Mouse (Mus musculus) urinary bladder, postnatal 14 days (tissue): ENCODE measurements at regions not wholly inside any gene's neighbourhood (a gene's known extent, or its start where the extent isn't known, plus 50 kb on each side); places are given as distances from the start of the nearest gene placed in this dataset.

Source experiments
- DNase-seq: peaks from one replicate; pipeline ENCODE4 v3.0.0; 2021; ENCODE audit warnings: low spot score

- no peak for DNase-seq
Measured at GRCm38 (mm10) chr10:97250167-97250566, 229.2 kb upstream of the Dcn start.

- no peak for DNase-seq
Measured at GRCm38 (mm10) chr10:97265959-97266517, 213.4 kb upstream of the Dcn start.

- DNase-seq = no peak
Measured at GRCm38 (mm10) chr10:97282416-97282815, 197.0 kb upstream of the Dcn start.

DNA sequence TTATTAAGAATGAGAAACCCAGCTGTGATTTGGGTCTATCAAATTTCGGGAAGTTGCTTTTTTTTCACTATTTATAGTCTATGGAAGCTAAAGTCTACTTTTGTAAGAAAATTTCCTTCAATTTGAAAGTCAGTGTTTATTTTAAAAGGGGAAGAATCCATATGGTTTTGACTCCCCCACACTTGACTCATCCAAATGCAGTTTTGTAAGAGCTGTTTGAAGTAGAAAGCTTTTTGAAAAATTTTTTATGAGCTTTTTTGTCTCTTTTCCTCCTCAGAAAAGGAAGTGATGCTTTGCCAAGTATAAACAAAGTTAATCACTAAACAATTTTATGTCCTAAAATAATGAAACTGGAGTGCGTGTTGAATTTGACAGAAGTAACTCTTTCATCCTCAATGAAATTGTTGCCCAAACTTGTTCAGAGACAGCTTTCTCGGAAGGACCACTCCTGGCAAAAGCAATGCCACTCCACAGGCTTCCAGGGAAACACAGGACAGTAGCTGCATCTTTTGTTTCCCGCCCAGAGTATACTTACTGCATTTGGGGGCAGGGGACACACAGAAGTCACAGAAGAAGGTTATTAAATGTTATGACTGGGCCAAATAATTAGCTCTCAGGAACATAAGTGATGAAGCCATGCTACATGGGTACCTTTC lies 196.4 kb upstream of the Dcn start:
- no peak for DNase-seq

DNA sequence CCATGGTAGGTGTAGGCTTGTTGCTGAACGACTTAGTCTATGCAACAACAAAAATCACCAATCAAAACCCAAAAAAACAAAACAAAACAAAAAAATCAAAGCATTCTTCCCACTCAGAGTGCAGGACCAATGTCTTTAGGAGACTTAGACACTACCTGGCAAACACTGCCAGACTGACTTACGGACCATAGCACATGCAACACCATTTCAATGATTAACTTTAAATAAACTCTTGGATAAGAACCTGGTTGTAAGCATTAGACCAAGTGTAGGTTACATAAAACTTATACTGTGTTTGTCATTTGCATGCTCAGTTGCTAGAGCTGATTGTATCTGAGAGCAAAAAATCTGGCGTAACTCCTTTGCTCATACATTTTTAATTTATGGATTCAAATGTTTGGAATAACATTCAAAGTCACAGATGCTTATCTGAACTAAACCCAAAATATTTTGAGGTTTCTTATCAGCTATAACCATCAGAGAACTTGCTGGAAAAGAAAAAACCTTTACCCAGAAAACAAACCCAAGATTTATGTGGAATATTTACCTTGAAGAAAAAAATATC lies 174.5 kb upstream of the Dcn start:
- no peak for DNase-seq

DNA sequence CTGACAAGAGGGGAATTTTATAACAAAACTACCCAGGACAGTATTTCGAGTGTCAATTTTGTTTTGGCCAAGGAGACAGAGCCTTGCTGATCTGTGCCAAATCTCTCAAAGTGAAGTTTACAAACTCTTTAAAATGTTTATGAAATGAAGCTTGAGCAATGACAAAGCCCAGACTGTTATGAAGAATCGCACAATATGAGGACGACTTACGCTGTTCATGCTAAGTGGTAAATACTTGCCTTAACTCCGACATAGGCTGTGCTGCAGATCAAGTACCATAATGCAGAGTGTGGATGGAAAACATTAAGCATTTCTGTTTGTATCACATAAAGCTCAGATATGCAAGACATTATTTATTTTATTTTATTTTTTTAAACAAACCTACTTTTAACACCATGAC lies 169.8 kb upstream of the Dcn start:
- no peak for DNase-seq

DNA sequence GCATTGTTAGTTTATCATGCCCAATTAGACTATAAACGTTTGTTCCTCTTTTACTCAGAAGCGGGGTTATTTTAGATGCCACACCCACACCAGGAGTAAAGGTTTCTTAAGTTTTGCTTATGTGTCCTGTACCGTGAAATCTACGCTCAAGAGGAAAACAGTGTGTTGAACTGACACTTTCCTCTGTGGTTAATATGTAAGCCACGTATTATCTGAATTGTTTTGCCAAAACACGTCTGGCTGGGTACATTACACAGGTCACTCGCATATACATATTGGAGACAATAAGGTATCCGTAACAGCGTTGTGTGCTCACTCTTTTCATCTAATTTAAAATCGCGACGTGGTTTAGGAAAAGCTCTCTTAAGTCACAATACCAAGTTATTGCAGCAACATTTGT lies 166.9 kb upstream of the Dcn start:
- no peak for DNase-seq

- DNase-seq = peak; percentile 94
Measured at GRCm38 (mm10) chr10:97312978-97313377, 166.4 kb upstream of the Dcn start.

DNA sequence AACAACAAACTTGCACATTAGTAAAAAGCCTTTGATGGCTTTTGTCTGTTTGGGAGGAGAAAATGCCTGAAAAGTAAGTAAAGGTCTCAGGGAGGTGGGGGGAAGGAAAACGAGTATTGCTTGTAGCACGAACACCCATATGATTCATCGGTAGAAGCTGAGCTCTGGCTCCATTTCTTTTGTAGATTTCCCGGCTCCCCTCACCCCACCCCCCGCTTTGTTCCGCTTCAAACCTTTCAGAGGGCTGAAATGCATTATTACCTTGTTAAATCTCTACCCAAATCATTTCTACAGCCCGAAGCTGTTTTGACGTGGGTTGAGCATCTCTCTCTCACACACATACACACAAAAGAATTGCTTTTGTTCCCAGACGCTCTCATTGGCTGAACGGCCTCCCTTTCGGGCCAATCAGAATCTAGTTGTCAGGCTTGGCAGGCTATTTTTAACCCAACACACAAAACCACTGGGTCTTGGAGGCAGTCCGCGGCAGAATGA lies 166.0 kb upstream of the Dcn start:
- DNase-seq = peak; percentile 82

GRCm38 (mm10) chr10:97332639-97333038 lies 146.8 kb upstream of the Dcn start:
- no peak for DNase-seq

DNA sequence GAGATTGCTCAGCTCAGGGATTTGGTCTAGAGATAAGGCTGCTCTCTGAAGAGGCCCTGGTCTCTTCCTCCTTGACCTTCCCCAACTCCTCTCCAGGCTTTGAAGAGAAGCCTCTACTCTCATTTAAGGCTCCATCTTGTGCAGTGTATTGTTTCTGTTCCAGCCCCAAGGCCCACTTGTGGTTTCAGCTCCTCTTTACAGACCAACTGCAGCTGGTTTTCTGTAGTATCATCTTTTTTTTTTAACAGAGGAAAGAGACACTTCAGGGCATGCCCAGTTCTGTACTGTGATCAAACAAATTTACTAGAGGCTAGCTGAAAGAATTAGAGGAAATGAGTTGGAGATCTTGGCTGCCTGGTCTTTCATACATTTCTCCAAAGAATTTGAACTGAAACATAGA lies 145.4 kb upstream of the Dcn start:
- no peak for DNase-seq

- peak; percentile 13 for DNase-seq
Measured at GRCm38 (mm10) chr10:97334606-97335150, 144.7 kb upstream of the Dcn start.

- no peak for DNase-seq
Measured at GRCm38 (mm10) chr10:97338033-97338692, 141.2 kb upstream of the Dcn start.

DNA sequence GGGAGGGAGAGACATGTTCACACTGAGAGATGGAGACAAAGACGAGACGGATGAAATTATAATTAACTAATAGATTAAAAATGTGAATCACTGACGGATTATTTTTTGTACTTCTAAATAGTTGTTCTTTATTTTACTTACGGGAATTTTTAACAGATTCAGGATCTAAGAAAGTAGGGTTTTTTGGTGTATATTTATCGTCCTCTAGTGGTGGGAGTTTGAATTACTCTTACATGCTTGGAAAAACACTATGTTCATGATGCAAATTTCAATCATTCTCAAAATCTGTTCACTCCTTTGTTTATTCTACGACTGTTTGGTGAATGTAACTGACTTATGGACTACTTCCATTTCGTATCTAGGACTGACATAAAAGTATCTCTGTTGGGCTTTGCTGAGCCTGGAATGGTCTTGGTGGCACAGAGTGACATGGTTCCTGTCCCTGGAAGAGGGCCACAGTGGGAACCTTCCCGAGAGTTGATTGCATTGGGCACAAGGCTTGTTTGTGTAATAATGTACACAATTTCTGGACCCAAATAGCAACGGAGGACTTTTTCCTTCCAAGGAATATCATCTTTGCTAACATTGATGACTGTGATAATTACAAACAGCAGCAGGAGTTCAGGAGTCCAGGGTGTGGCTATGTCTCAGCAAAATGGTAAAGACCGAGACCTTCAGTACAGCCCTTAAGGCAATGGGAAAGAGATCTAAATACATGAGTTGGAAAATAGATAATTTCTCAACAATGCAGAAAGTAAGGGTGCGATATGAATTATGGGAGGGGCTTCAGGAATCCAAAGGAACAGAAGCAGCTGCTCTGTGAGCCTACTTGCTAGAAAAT lies 139.3 kb upstream of the Dcn start:
- no peak for DNase-seq

DNA sequence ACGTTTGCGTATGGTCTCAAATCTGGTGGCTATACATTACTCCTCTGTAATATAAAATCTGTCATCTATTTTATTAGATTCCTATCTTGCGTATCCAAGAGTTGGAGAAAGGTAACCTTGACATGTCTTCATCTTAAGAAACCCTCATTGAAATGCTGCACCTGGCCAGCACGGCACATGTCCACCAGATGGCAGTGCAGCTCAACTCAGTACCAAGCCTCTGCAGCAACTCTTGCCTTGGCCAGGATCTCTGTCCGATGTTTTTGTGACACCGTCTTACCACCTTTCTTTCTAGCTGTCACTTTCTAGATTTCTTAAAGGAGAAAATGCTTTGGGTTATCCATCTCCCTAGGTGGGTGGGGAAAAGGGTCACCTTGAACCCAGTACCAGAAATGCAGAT lies 134.1 kb upstream of the Dcn start:
- peak; percentile 79 for DNase-seq

GRCm38 (mm10) chr10:97346949-97347348 lies 132.5 kb upstream of the Dcn start:
- DNase-seq = no peak

GRCm38 (mm10) chr10:97368625-97369024 lies 110.8 kb upstream of the Dcn start:
- no peak for DNase-seq

GRCm38 (mm10) chr10:97375824-97376223 lies 103.6 kb upstream of the Dcn start:
- peak; percentile 71 for DNase-seq

- DNase-seq = no peak
Measured at GRCm38 (mm10) chr10:97376376-97376775, 103.0 kb upstream of the Dcn start.

DNA sequence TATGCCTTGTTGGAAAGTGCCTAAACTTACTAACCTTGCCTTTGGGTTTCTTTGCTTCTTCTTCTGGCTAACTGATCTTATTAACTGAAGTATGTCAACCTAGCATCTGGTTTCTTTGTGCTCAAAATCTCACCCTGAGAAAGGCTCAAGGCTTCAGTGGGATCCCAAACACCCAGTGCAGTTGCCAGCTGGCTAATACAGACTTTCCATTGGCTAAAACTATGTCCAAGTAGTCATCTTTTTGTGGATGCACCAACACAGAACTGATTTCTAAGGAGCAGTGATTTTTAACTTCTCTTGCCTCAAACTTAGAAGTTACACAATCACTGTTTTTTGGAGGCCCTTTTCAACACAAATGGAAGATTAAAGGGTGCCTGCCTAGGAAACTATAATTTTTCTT lies 97.8 kb upstream of the Dcn start:
- no peak for DNase-seq

GRCm38 (mm10) chr10:97383881-97384280 lies 95.5 kb upstream of the Dcn start:
- no peak for DNase-seq
